Mouse (Mus musculus) limb, embryonic 14.5 days (tissue): ENCODE data around the gene Ttc28. TPM values are rescaled to one million over a fixed set of nuclear protein-coding genes. Genes with fewer than 3 reads are reported as not detected.
A peak's percentile ranks its signal among the peaks of the same experiment; 100 is the strongest.

Experiments
- ATAC-seq: fragments of 200-750 bp; cut with Nextera tagmentation; 2 replicates; pipeline ENCODE4 v1.8.0; 2017; ENCODE audit warnings: low read depth, moderate number of reproducible peaks, moderate TSS enrichment; ENCODE audit not compliant: low FRiP score
- DNase-seq: peaks from one replicate; pipeline ENCODE4 v3.0.0-alpha.2; 2015; ENCODE audit warnings: low spot score
- H3K27ac ChIP-seq: fragments of 300-500 bp; sonication (generic); replicated peaks from 2 replicates; pipeline ENCODE4 v1.5.1; 2014; ENCODE audit warnings: low read depth, mild to moderate bottlenecking, low read length, moderate library complexity, mixed read lengths
- H3K27me3 ChIP-seq: fragments of 300-500 bp; sonication (generic); 2 replicates; pipeline ENCODE4 v1.6.1; 2014; ENCODE audit warnings: low read length, mixed read lengths; ENCODE audit not compliant: control insufficient read depth, insufficient read depth
- H3K36me3 ChIP-seq: fragments of 300-500 bp; sonication (generic); 2 replicates; pipeline ENCODE4 v1.6.1; 2014; ENCODE audit warnings: mild to moderate bottlenecking, low read length, moderate library complexity, mixed read lengths; ENCODE audit not compliant: control insufficient read depth, insufficient read depth
- H3K4me1 ChIP-seq: fragments of 300-500 bp; sonication (generic); 2 replicates; pipeline ENCODE4 v1.6.1; 2014; ENCODE audit warnings: antibody characterized with exemption, low read length, mixed read lengths; ENCODE audit not compliant: control insufficient read depth, insufficient read depth
- H3K4me2 ChIP-seq: fragments of 300-500 bp; sonication (generic); replicated peaks from 2 replicates; pipeline ENCODE4 v1.6.1; 2014; ENCODE audit warnings: low read depth, mild to moderate bottlenecking, low read length, moderate library complexity; ENCODE audit not compliant: severe bottlenecking
- H3K4me3 ChIP-seq: fragments of 300-500 bp; sonication (generic); replicated peaks from 2 replicates; pipeline ENCODE4 v1.5.1; 2014; ENCODE audit warnings: low read length
- H3K9ac ChIP-seq: fragments of 300-500 bp; sonication (generic); 2 replicates; pipeline ENCODE4 v1.6.1; 2014; ENCODE audit warnings: mild to moderate bottlenecking, low read depth, low read length, moderate library complexity; ENCODE audit not compliant: severe bottlenecking
- H3K9me3 ChIP-seq: fragments of 300-500 bp; sonication (generic); 2 replicates; pipeline ENCODE4 v1.6.1; 2016; ENCODE audit warnings: low read length; ENCODE audit not compliant: control insufficient read depth
- POLR2A ChIP-seq: fragments of 200-500 bp; IDR thresholded peaks from 2 replicates; pipeline ENCODE4 v1.8.0; 2012; ENCODE audit warnings: inconsistent platforms, mild to moderate bottlenecking, moderate library complexity, borderline replicate concordance; ENCODE audit not compliant: insufficient read depth, insufficient read length; ENCODE audit errors: extremely low read depth
- WGBS: fragments of 180-500 bp; shearing (Covaris S2); extraction: QIAGEN DNeasy Blood & Tissue Kit; methylation state at CpG from one replicate; pipeline ENCODE4 v1.1.7; 2014; 5-methylcytosine and 5-hydroxymethylcytosine counted together
- microRNA counts: library from miRNA; unstranded; fragments of <30 nt; microRNA quantifications from one replicate; lab custom pipeline; 2016
- microRNA-seq: library from miRNA; unstranded; fragments of <30 nt; microRNA quantifications from one replicate; pipeline ENCODE4, GENCODE M21; 2016
- polyA plus RNA-seq, 2 experiments: library from polyadenylated mRNA; depleted of rRNA in 1 of 2; stranded (reverse) in 1 of 2; unstranded in 1 of 2; fragments of >200 nt; fragmentation: Nextera tagmentation in 1 of 2; extraction: Ambion mirVana in 1 of 2; gene quantifications; 2 replicates each; pipeline versions ENCODE4 v1.2.1 to v1.2.3; 2012 to 2014

Ttc28 gene
- polyA plus RNA-seq, 2 experiments: 16.3 to 19.9 TPM

DNA sequence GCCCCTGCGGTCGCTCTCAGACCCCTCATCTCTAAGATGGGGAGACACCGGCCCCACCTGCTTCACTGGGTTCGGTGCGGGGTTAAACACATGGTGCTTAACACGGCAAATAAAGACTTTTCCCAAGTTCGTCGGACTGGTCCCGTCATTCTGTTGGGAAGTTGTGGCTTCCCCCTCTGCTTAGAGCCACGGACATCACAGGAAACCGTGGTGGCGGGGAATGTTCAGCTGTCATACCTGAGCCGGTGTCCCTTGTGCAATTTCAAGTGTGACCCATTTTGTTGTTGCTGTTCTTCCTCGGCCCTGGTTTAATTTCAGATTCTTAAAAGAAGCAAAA is 451.5 kb downstream of the Ttc28 start:
- 0% methylated on average over 14 of the region's 14 CpGs for WGBS
- Histone ChIP-seq H3K4me3 (peak overlapping the region; percentile 92), H3K36me3 (peaks cover 13% of the 10 kb centered on the region), H3K27ac (peak overlapping the region; percentile 75), H3K4me2 (peak overlapping the region; percentile 69), H3K9me3 (no peaks in the 10 kb centered on the region), H3K27me3 (no peaks in the 10 kb centered on the region), H3K4me1 (peaks cover 13% of the 10 kb centered on the region), H3K9ac (peak overlapping the region; percentile 91)
- no peak; the same call in 1 of the 2 replicates for ATAC-seq
- no peak for DNase-seq
- no peak for TF ChIP-seq POLR2A

DNA sequence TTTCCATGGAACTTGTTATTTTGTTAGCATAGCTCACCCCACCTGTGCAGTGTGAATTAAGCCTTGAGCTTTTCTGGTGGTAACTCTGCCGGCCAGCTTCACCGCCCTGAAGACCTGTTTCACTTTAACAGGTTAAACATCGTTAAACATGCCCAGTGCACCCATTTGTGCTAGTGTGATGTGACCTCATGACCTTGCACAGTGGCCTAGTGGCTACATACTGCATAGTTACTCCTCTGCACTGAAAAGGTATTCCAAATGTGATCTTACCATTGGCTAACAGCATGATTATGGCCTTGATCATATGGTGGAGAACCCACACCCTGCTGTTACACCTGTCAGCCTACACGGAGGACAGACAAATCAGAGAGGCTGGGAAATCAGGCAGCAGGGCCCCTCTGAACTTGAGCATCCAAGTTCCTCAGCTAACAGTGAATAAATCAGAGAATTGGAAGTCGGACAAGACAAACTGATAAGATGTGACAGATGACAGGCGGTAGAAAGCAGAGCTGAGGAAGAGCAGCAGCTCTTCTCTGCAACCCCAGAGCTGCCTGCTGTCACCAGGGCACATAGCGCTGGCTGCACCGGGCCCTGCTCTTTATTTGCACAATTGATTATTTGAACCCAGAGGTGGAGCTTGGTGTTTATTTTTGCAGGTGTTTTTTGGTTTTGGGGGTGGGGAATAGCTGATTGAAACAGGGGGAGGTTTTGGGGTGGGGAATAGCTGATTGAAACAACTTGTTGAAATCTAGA is 456.5 kb downstream of the Ttc28 start:
- H3K4me2 ChIP-seq: no peak overlapping the region
- ATAC-seq (no peak), DNase-seq (no peak)
- H3K36me3 ChIP-seq: peaks cover 48% of the 10 kb centered on the region
- no peak overlapping the region for H3K27ac ChIP-seq
- H3K9me3 ChIP-seq: no peaks in the 10 kb centered on the region
- H3K27me3 ChIP-seq: no peaks in the 10 kb centered on the region
- WGBS: 85% methylated on average over 8 of the region's 8 CpGs
- H3K4me1 ChIP-seq: peaks cover 13% of the 10 kb centered on the region
- H3K9ac ChIP-seq: no peak overlapping the region
- no peak overlapping the region for H3K4me3 ChIP-seq
- no peak for TF ChIP-seq POLR2A

MicroRNAs within 50 kb of the gene (microRNA counts, 519-probe panel; counts per million panel counts)
- 1,882 counts per million, percentile 21 among the panel's probes with 10 or more counts for microRNA mmu-miR-701 (lab: Ali Mortazavi, UCI)

Small RNA genes within 50 kb of the gene (microRNA-seq; reads per million reads assigned to microRNA genes)
- gene Mir701: 81.3 reads per million, percentile 43 among the genes with 10 or more reads in this experiment

Other genes with a start within 250 kb of the Ttc28 start
- 70.8 and 85.6 TPM in 2 replicates for gene Noc4l, start 226.4 kb upstream of the Ttc28 start, polyA plus RNA-seq (2012; rRNA removed)
- gene Noc4l, start 226.4 kb upstream of the Ttc28 start, polyA plus RNA-seq (2014; fragmentation: Nextera tagmentation; extraction: Ambion mirVana): 40.1 and 43.0 TPM in 2 replicates
- 29.2 and 31.8 TPM in 2 replicates for gene Ddx51, start 226.4 kb upstream of the Ttc28 start, polyA plus RNA-seq (2012; rRNA removed)
- gene Ddx51, start 226.4 kb upstream of the Ttc28 start, polyA plus RNA-seq (2014; fragmentation: Nextera tagmentation; extraction: Ambion mirVana): 27.5 and 28.2 TPM in 2 replicates
- 62.2 and 65.1 TPM in 2 replicates for gene Ep400, start 109.1 kb upstream of the Ttc28 start, polyA plus RNA-seq (2012; rRNA removed)
- 37.9 and 38.2 TPM in 2 replicates for gene Ep400, start 109.1 kb upstream of the Ttc28 start, polyA plus RNA-seq (2014; fragmentation: Nextera tagmentation; extraction: Ambion mirVana)
- gene Pus1, start 99.1 kb upstream of the Ttc28 start, polyA plus RNA-seq (2012; rRNA removed): 29.4 and 30.6 TPM in 2 replicates
- 20.0 and 20.9 TPM in 2 replicates for gene Pus1, start 99.1 kb upstream of the Ttc28 start, polyA plus RNA-seq (2014; fragmentation: Nextera tagmentation; extraction: Ambion mirVana)
- gene Ulk1, start 69.7 kb upstream of the Ttc28 start, polyA plus RNA-seq (2012; rRNA removed): 62.6 and 85.6 TPM in 2 replicates
- 28.1 and 36.9 TPM in 2 replicates for gene Ulk1, start 69.7 kb upstream of the Ttc28 start, polyA plus RNA-seq (2014; fragmentation: Nextera tagmentation; extraction: Ambion mirVana)
- gene Hscb, start 40.0 kb upstream of the Ttc28 start, polyA plus RNA-seq (2012; rRNA removed): 19.2 and 19.3 TPM in 2 replicates
- 19.4 and 23.9 TPM in 2 replicates for gene Hscb, start 40.0 kb upstream of the Ttc28 start, polyA plus RNA-seq (2014; fragmentation: Nextera tagmentation; extraction: Ambion mirVana)
- 15.2 and 18.1 TPM in 2 replicates for gene Chek2, start 39.8 kb upstream of the Ttc28 start, polyA plus RNA-seq (2012; rRNA removed)
- 15.5 and 16.2 TPM in 2 replicates for gene Chek2, start 39.8 kb upstream of the Ttc28 start, polyA plus RNA-seq (2014; fragmentation: Nextera tagmentation; extraction: Ambion mirVana)